Mouse (Mus musculus) heart, postnatal 36 days (tissue): ENCODE data around the gene Shoc2. TPM values are rescaled to one million over a fixed set of nuclear protein-coding genes. Genes with fewer than 3 reads are reported as not detected.
A peak's percentile ranks its signal among the peaks of the same experiment; 100 is the strongest.
"Not testable (repeated sequence)": the region's sequence is repeated elsewhere in the genome, so short reads cannot be mapped to it uniquely, and the experiment has no call there.

Experiments
- DNase-seq, 2 experiments: peaks; one replicate each; pipeline ENCODE4 v3.0.0; 2021 to 2022
- intact Hi-C: fragments of 180-260 bp; cut with DNase I; formaldehyde crosslinking; loops from one replicate; pipeline ENCODE4 v1.15.1; 2025
- total RNA-seq, 2 experiments: library from RNA; stranded (reverse); gene quantifications; 2 replicates each; pipeline ENCODE4 v1.2.3; 2021

The Shoc2 gene
- total RNA-seq, 2 experiments from 2014 or later, result 28.6 to 29.1 TPM

DNA sequence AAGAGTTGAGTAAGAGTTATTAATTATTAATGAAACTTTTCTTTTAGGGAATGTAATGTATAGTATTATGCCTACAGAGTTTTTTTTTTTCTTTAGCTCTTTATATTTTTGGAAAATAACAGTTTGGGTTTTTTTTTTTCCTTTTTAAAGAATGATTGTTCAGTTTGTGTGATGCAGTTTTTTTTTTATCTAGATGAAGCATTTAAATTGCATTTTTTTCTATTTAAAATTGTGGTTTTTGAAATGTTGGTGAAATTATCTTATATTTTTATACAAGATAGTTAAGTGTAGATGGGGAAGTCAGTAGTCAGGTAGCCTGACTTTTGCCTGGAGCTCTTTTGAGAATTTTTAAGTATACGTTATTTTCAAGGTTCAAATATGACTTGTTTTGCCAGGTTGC, 17.4 kb upstream of the Shoc2 start:
- DNase-seq, result no peak
- intact Hi-C loops, result loop anchor here (5.0 kb wide), 2 partner anchors 84 to 279 kb away; no protein-coding TSS in a partner anchor

DNA sequence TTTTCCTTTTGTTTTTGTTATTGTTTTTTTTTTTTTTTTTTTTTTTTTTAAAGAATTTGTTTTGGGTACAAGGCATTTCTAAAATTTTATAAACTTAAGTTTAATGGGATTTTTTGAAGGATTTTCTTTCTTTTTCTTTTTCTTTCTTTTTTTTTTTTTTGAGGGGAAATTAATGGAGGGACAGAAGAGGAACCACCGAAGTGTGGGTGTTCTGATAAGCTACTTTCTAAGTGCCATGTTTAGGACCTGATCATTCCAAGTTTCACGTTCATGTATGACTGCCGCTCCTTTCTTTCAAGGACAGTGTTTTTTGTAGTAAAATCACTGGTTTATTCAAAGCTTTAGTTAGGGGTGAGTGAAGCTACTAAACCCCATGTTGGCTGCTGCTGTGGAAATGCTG, 14.9 kb upstream of the Shoc2 start:
- intact Hi-C loops, result loop anchor here (5.0 kb wide), 2 partner anchors 87 to 282 kb away; no protein-coding TSS in a partner anchor
- no peak for DNase-seq

DNA sequence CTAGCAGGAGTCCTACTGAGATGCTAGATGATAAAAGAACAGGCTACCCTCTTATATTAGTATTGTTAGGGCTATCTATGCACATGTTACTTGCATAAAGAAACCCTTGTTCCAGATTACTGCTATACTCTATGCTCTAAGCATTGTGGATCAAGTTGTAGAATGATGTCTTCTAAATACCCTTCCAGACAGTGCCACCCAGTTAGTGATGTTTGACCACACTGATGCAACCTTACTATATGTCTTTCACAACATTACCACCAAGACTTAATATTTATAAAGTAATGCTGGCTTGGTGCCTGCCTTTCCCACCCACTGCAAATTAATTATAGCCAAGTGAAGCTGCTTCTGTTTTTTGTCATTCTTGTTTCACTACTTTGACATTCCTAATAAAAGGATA, 11.1 kb upstream of the Shoc2 start:
- intact Hi-C loops, result no loop called here

DNA sequence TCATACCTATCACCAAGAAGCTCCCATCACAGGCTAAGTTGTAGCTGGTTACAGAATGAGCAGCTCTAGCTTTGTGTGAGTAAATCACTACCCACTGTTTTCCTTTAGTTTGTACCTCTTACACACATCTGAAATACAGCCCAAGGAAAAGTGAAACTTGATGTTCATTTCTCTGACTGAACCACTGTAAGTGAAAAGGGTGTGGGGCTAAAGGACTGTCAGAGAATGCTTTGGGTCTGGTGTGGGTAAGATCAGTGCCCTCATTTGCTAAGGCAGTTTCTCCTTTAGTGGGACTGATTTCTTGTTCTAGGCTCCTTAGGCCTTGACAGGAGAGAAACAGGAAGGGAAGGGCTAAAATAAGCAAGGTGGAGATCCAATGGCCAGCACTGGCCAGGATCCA, 10.1 kb upstream of the Shoc2 start:
- intact Hi-C loops, result no loop called here
- DNase-seq, result no peak

More for the DNA sequence above, 11.1 kb upstream of the Shoc2 start:
- DNase-seq, result no peak

DNA sequence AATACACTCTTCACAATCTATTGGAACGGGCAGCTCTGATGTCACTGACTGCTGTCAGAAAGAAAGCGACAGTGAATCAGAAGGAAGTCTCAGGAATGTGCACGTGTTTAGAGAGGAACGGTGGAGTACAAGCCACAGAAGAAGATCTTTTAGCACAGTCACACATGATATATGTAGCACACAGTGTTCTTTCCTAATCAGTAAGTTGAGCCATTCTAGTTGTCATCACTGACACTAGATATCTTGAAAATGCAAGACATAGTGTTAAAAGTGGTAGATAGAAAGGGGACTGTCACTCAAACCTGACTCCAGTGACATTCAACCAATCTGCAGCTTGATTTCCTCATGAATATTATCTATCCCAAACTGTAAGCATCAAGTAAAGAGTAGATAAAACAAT, 4.6 kb upstream of the Shoc2 start:
- DNase-seq, result no peak
- intact Hi-C loops, result no loop called here

DNA sequence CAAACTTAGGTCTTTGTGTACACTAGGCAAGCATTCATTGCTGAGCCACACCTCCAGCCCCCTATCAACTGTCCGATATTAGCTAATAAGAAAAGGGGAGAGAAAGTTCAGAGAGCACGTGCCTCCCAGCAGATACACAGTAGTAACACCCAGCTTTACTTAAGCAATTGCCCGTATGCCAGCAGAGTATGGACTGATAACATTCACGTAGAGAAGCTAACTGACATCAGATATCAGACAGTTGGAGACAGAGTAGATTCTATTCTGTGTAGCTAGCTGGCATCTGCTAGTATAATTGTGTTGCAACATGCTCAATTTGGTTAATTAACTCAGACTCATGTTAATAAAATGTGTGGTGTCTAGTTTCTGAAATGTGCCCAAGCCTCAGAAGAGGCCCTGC, 3.0 kb upstream of the Shoc2 start:
- DNase-seq, result no peak
- intact Hi-C loops, result loop anchor here (5.0 to 10.0 kb wide), 3 partner anchors 104 to 629 kb away; partner anchors contain the start of genes Mxi1 and Smndc1

DNA sequence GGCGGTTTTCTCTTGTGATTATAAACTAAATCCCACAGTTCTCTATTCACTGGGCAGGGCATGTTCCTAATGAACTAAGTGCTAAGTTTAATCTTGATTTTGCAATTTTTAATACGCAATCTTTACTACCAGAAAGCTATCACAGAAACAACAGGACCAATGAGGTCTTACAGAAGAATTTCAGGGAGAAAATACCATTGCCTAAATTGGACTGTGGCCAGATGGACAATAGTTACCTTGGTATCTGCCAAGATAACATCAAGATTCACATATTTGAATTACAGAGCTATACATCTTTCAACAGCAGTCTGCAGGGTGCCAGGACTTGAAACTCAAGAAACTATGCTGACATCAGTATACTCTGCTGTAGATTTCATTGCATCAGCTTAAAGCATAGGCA, 1.8 kb upstream of the Shoc2 start:
- intact Hi-C loops, result loop anchor here (2.0 to 10.0 kb wide), 4 partner anchors 40 to 630 kb away; partner anchors contain the start of genes Mxi1 and Smndc1
- DNase-seq, result no peak

DNA sequence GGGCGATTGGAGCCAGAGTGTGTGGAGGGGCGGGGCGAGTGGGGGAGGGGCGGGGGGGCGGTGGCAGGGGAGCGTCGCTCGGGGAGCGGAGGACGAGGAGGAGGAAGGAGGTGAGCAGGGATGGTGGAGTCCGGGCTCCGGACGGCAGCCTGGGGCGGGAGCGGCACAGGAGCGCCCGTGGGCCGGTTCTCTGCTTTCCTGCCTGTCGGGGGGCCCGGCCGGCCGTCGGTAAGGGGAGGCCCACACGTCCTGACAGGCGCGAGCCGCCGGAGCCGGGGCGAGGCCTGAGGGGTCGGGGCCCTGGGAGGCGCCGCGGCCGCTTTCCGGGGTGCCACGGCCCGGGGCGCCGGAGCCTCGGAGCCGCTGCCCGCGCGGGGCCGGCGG, 672 bp downstream of the Shoc2 start:
- no peak for DNase-seq
- intact Hi-C loops, result loop anchor here (5.0 to 10.0 kb wide), 4 partner anchors 98 to 632 kb away; partner anchors contain the start of genes Adra2a, Mxi1 and Smndc1

DNA sequence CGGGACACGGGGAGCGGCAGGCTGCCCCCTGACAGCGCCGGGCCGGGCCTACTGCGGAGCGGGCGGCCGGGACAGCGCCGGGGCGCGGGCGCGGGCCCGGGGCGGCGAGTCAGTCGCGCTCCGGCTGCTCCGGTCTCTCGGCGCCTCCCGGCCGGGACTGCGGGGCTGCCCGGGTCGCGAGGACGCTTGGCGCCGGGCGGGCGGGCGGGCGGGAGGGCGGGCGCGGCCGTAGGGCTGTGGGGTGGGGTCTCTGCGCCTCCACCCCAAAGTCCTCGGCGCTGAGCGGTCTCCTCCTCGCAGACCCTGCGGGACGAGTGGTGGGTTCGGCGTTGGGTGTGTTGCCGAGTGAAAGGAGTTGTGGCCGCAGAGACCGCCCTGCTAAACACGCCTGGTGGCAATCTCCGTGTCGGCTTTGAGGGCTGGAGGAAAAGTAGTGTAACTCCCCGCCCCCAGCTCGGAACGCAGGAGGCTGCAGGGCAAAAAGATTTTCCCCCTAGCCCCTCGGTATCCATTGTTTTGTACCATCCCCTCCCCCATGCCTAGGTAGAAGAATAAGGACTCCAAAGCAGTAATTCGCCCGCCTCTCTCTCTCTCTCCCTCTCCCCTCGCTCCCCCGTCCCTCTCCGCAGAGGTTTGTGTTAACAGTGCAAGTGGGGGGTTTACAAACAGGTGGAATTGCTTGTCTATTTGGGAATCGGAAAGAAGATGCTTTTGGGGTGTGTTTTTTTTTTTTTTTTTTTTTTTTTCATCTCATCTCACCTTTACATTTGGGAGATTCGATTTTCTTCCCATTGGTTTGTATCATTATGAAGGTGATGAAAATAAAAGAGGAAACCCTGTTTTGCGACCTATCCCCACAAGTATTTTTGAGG, 1.3 kb downstream of the Shoc2 start:
- intact Hi-C loops, result loop anchor here (2.0 to 10.0 kb wide), 3 partner anchors 37 to 551 kb away; partner anchors contain the start of genes Adra2a and Smndc1
- peak; percentile 44 to 53 for DNase-seq

DNA sequence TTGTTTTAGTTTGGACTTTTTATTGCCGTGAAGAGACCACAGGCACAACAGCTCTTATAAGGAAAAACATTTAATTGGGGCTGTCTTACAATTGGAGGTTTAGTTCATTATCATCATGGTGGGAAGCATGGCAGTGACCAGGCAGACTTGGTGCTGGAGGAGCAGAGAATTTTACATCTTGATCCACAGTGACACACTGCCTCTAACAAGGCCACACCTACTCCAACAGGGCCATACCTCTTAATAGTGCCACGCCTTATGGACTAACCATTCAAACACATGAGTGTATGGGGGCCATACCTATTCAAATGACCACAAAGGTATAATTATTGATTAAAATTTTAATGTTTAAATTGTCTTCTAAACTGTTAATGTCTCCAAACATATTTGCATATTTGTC, 13.4 kb downstream of the Shoc2 start:
- intact Hi-C loops, result loop anchor here (10.0 kb wide), 1 partner anchor 1247 kb away; no protein-coding TSS in a partner anchor
- no peak for DNase-seq

DNA sequence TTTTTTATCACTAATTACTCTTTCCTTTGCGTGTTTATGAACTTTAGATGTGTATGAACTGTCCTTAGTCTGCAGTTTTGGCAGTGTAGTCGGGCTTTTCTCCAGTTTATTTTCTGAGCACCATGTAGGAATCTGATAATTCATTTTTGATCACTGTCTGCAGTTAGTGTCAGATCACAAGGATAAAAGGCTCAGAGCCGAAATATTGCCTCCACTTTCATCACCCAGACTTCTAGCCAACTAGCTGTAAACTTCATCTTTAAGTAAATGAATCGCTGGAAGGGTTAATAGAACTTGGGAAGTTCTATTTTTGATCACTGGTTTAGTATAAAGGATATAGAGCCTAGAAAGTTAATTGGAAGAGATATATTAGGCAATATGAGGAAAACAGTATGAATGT, 18.4 kb downstream of the Shoc2 start:
- intact Hi-C loops, result no loop called here
- no peak for DNase-seq

DNA sequence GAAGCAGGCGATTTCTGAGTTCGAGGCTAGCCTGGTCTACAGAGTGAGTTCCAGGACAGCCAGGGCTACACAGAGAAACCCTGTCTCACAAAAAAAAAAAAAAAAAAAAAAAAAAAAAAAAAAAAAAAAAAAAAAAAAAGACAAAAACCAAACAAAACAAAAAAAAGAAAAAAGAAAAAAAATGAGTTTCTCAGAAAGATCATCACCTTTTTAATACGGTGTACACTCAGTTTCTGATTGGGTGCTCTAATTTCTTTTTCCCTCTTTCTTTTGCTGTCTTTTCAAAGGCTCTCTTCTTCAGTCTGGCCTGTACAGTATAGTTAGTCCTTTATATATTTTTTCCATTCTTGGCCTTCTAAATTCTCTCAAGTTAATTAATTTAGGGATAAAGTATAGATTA, 20.2 kb downstream of the Shoc2 start:
- intact Hi-C loops, DNase-seq: not testable (repeated sequence)

DNA sequence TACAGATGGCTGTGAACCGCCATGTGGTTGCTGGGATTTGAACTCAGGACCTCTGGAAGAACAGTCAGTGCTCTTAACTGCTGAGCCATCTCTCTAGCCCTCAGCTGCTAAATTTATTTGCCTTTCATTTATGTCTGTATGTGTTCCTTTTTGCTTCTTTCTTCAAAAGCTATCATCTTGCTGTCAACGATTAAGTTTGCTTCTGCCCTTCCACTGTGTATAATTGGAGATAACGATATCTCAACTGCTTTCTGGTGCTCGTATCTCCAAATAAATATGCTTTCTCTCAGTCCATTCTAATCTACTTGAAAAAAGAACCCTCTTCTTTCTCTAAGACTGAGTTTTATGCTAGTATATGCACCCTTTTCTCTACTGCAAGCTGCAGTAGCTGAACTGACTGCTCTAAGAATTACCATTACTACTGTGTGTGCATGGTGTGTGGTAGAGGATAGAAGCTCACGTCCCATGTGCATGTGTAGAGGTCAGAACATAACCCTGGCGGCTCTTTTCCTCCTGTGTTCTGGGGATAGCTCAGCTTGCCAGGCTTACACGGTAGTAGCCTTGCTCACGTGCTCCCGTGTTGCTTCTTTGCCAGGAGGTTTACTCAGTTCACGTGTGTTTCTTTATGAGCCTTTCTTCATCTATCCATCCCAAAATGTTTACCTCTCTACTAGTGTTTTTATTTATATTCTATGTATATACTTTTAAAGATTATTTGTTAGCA, 21.0 kb downstream of the Shoc2 start:
- DNase-seq, result no peak
- intact Hi-C loops, result no loop called here

DNA sequence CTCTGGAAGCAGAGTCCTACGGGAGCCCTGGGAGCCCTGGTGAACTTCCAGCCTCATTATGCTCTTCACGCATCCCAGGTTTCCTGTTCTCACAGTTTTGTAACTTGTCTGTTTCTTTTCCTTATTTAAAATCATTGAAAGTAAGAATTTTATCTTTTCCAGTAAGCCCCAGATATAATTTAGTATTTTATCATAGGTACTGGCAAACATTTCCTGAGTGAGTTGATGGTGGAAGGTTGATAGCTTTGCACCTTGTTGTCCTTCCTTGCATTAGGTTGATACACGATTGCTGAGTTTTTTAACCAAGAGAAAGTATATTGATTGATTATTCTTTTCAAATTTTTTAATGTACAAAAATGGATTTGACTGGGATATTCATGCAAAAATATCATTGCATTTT, 25.1 kb downstream of the Shoc2 start:
- intact Hi-C loops, result no loop called here
- DNase-seq, result no peak

DNA sequence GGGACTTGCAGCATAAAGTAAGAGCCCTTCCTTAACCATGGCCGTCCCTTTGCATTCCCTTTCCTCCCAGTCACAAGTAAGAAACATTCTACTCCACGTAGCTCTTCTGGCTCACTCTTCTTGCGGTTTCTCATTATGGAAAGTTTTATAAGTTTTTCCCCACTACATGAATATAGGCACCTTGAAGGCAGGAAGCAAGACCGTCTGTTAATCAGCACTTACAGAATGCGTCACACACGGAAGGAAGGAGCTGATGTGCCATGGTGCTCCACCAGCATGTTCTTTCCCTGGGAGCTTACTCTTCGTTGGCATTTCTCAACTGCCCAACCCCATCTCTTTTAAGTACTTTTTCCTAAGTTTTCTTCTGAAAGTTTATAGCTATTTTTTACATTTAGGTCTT, 27.8 kb downstream of the Shoc2 start:
- DNase-seq, result no peak
- intact Hi-C loops, result no loop called here

DNA sequence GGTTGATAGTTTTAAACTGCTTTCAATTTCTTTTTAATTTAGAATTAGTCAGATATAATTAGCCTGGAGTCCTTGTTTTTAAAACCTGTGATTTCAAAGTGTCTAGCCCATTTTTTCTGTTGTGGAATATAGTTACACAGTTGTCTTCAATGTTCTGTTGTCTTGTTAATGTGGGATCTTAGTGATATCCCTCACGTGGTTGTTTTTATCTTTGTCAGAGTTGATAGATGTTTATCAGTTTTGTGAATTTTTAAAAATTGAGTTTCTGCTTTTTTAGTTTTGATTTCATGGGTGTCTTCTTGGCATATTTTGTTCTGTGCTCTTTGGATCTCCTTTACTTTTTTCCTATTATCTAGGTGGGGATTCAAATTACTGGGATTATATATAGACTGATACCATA, 29.6 kb downstream of the Shoc2 start:
- DNase-seq, result no peak
- intact Hi-C loops, result no loop called here

DNA sequence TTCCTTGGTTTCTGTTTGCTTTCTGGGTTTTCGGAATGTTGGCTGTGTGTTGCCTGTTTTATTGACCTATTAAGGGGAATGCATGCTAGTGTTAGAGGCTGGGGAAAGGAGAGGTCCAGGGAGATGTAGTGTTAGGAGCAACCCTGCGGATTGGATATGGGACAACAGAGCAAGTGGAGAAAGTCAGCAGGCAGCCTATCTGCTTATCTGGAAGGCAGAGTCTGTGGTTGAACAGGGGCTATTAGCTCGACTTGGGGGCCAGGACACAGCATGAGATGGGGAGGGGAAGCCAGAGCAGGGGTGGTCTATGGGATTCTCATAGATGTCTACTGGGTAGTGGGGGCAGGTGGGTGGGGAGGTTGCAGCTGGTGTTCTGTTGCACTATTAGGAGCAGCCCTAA, 37.9 kb downstream of the Shoc2 start:
- intact Hi-C loops, result loop anchor here (2.0 kb wide), 1 partner anchor 35 kb away; no protein-coding TSS in a partner anchor
- DNase-seq, result no peak

DNA sequence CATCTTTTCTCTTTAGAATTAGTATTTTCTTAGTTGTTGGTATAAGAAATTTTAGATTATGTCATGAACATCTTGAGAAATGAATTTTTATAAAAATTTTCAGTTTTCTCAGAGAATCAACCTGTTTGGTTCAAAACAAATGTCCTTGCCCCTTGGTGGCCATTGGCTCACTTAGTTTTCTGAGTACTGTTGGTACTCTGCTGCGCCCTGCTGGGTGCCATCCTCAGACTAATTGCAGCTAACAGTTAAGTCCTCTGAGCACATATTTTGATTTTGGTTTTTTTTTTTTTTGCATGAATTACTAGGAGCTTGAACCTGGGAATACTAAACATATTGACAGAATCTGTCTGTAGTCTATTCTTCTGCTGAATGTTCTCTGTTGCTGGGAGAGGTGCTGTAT, 39.2 kb downstream of the Shoc2 start:
- no peak for DNase-seq
- intact Hi-C loops, result loop anchor here (2.0 kb wide), 1 partner anchor 37 kb away; no protein-coding TSS in a partner anchor

DNA sequence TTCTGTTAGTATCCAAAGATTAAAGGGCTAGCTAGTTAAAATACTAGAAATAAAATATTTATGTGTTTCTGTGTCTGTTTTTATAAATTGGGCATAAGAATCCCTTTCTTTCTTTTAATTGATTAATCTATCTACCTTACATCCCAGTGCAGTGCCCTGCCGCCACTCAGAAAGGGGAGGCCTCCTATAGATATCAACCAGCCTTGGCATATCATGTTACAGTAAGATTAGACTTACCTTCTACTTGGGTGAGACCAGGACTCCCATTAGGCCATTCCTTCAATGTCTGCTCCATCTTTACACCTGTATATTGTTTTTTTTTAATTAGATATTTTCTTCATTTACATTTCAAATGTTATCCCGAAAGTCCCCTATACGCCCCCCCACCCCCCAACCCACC, 40.5 kb downstream of the Shoc2 start:
- intact Hi-C loops, result no loop called here
- DNase-seq, result no peak

DNA sequence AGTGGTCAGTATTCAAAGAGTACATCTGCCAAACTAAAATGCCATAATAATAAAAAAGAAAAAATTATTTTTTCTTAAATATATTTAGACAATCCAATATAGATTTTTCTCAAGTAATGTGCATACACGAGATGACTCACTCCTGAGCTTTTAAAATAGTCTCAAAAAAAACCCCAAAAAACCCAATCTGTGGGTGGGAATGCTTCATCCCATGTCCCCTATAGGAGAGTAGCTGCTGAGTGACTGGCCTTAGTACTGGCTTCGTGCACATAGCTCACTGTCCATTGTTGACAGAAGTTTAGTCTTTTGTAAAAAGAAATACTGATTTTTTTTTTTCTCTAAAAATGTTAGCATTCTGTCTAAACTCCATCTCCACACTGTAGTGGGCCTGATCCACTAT, 46.4 kb downstream of the Shoc2 start:
- intact Hi-C loops, result no loop called here
- no peak for DNase-seq

DNA sequence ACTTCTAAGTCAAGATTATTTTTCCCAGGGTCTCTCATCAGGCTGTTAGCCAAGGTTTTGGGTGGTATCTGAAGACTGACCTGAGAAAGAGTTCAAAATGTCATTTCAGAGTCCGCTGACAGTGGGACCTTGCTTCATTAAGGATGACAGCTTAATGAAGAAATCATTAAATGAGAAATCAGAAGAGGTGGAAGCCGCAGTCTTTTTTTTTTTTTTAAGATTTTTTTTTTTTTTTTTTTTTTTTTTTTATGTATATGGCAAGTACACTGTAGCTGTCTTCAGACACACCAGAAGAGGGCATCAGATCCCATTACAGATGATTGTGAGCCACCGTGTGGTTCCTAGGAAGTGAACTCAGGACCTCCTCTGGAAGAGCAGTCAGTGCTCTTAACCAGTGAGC, 49.8 kb downstream of the Shoc2 start:
- DNase-seq, result no peak
- intact Hi-C loops, result no loop called here
